In genomic region chr6:83054074-83054851, GRCm38 (mm10) we compare ENCODE assay signal across 1 mouse cellular context.
TF ChIP-seq lines count a peak whose summit lies in the region.

Gene Aup1, plus strand, starts transcription at chr6:83054521.

TF ChIP-seq in CH12.LX, 34 proteins besides CTCF, POLR2A, EP300 and RAD21 (continued from another document):
- TF ChIP-seq TCF12 (IDR thresholded peaks at IDR 0.05; ENCODE audit: low read depth, low read length) (peak; percentile 91), E2F4 (IDR thresholded peaks at IDR 0.05; ENCODE audit: insufficient replicate concordance, low read depth, low read length) (no peak), KAT2A (IDR thresholded peaks at IDR 0.05; ENCODE audit: insufficient replicate concordance, low read length) (peak; percentile 96; the same call in 1 of the 2 replicates), JUN (IDR thresholded peaks at IDR 0.05; ENCODE audit: insufficient read depth, low read depth, low read length) (no peak)
